Mouse (Mus musculus) limb, embryonic 14.5 days (tissue): ENCODE measurements around the gene Folr2. TPM values are rescaled to one million over a fixed set of nuclear protein-coding genes. Genes with fewer than 3 reads are reported as not detected.

ENCODE experiments used
- ATAC-seq: fragments of 200-750 bp; cut with Nextera tagmentation; 2 replicates; pipeline ENCODE4 v1.8.0; 2017; ENCODE audit warnings: low read depth, moderate number of reproducible peaks, moderate TSS enrichment; ENCODE audit not compliant: low FRiP score
- DNase-seq: peaks from one replicate; pipeline ENCODE4 v3.0.0-alpha.2; 2015; ENCODE audit warnings: low spot score
- H3K27ac ChIP-seq: fragments of 300-500 bp; sonication (generic); replicated peaks from 2 replicates; pipeline ENCODE4 v1.5.1; 2014; ENCODE audit warnings: low read depth, mild to moderate bottlenecking, low read length, moderate library complexity, mixed read lengths
- H3K27me3 ChIP-seq: fragments of 300-500 bp; sonication (generic); 2 replicates; pipeline ENCODE4 v1.6.1; 2014; ENCODE audit warnings: low read length, mixed read lengths; ENCODE audit not compliant: control insufficient read depth, insufficient read depth
- H3K36me3 ChIP-seq: fragments of 300-500 bp; sonication (generic); 2 replicates; pipeline ENCODE4 v1.6.1; 2014; ENCODE audit warnings: mild to moderate bottlenecking, low read length, moderate library complexity, mixed read lengths; ENCODE audit not compliant: control insufficient read depth, insufficient read depth
- H3K4me1 ChIP-seq: fragments of 300-500 bp; sonication (generic); 2 replicates; pipeline ENCODE4 v1.6.1; 2014; ENCODE audit warnings: antibody characterized with exemption, low read length, mixed read lengths; ENCODE audit not compliant: control insufficient read depth, insufficient read depth
- H3K4me2 ChIP-seq: fragments of 300-500 bp; sonication (generic); replicated peaks from 2 replicates; pipeline ENCODE4 v1.6.1; 2014; ENCODE audit warnings: low read depth, mild to moderate bottlenecking, low read length, moderate library complexity; ENCODE audit not compliant: severe bottlenecking
- H3K4me3 ChIP-seq: fragments of 300-500 bp; sonication (generic); replicated peaks from 2 replicates; pipeline ENCODE4 v1.5.1; 2014; ENCODE audit warnings: low read length
- H3K9ac ChIP-seq: fragments of 300-500 bp; sonication (generic); 2 replicates; pipeline ENCODE4 v1.6.1; 2014; ENCODE audit warnings: mild to moderate bottlenecking, low read depth, low read length, moderate library complexity; ENCODE audit not compliant: severe bottlenecking
- H3K9me3 ChIP-seq: fragments of 300-500 bp; sonication (generic); 2 replicates; pipeline ENCODE4 v1.6.1; 2016; ENCODE audit warnings: low read length; ENCODE audit not compliant: control insufficient read depth
- POLR2A ChIP-seq: fragments of 200-500 bp; IDR thresholded peaks from 2 replicates; pipeline ENCODE4 v1.8.0; 2012; ENCODE audit warnings: inconsistent platforms, mild to moderate bottlenecking, moderate library complexity, borderline replicate concordance; ENCODE audit not compliant: insufficient read depth, insufficient read length; ENCODE audit errors: extremely low read depth
- WGBS: fragments of 180-500 bp; shearing (Covaris S2); extraction: QIAGEN DNeasy Blood & Tissue Kit; methylation state at CpG from one replicate; pipeline ENCODE4 v1.1.7; 2014; 5-methylcytosine and 5-hydroxymethylcytosine counted together
- polyA plus RNA-seq, 2 experiments: library from polyadenylated mRNA; depleted of rRNA in 1 of 2; stranded (reverse) in 1 of 2; unstranded in 1 of 2; fragments of >200 nt; fragmentation: Nextera tagmentation in 1 of 2; extraction: Ambion mirVana in 1 of 2; gene quantifications; 2 replicates each; pipeline versions ENCODE4 v1.2.1 to v1.2.3; 2012 to 2014

Gene Folr2
- polyA plus RNA-seq, 2 experiments = 3.1 to 4.8 TPM

- WGBS = 85% methylated on average over 17 of the region's 18 CpGs
- H3K27me3 ChIP-seq = peaks cover 40% of the 10 kb centered on the region
- peaks cover 58% of the 10 kb centered on the region for H3K36me3 ChIP-seq
These were observed 33.0 kb downstream of the Folr2 start for GRCm38 (mm10) chr7:101823758-101824630.

GRCm38 (mm10) chr7:101822836-101823757 lies 33.9 kb downstream of the Folr2 start:
- peaks cover 49% of the 10 kb centered on the region for H3K36me3 ChIP-seq
- H3K4me2 ChIP-seq = no peak overlapping the region
- no peak for ATAC-seq
- H3K9ac ChIP-seq = no peak overlapping the region
- DNase-seq = peak; percentile 43
- no peak for TF ChIP-seq POLR2A
- H3K4me3 ChIP-seq = no peak overlapping the region
- H3K4me1 ChIP-seq = peaks cover 16% of the 10 kb centered on the region; the same call in 1 of the 2 replicates
- H3K9me3 ChIP-seq = no peaks in the 10 kb centered on the region
- H3K27ac ChIP-seq = no peak overlapping the region
- peaks cover 48% of the 10 kb centered on the region for H3K27me3 ChIP-seq
- WGBS = 34% methylated on average over 31 of the region's 32 CpGs

More at GRCm38 (mm10) chr7:101823758-101824630, 33.0 kb downstream of the Folr2 start:
- ATAC-seq = no peak
- Histone ChIP-seq H3K4me1 (peaks cover 13% of the 10 kb centered on the region; the same call in 1 of the 2 replicates), H3K4me2 (no peak overlapping the region), H3K4me3 (no peak overlapping the region), H3K9me3 (no peaks in the 10 kb centered on the region), H3K9ac (no peak overlapping the region), H3K27ac (no peak overlapping the region)
- DNase-seq = no peak
- no peak for TF ChIP-seq POLR2A

DNA sequence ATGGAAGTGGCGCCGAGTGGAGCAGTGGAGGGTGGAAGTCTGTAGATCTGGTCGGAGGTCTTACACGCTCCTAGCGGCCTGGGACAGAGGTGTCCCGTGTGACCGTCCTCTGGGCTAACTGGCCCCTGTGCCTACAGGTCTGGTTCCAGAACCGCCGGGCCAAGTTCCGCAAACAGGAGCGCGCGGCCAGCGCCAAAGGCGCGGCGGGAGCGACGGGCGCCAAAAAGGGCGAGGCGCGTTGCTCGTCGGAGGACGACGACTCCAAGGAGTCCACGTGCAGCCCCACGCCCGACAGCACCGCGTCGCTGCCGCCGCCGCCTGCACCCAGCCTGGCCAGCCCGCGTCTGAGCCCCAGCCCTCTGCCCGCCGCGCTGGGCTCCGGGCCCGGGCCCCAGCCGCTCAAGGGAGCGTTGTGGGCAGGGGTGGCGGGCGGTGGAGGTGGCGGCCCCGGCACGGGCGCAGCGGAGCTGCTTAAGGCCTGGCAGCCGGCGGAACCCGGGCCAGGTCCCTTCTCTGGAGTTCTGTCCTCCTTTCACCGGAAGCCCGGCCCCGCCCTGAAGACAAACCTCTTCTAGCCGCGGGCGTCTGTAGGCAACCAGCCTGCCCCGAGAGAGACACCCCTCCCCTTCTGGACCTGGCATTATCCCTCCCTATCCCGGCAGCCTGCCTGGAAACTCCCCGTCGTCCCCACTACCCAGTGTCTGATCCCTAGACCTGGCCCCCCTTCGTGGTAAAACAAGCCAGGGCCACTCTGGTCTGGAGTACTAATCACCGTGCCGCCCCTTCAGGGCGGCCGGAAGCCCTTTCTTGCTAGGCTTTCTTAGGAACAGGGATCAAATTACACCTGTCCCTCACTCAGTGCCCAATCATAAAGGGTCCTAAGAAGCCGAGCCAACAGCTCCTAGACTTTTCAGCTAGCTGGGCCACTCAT lies 35.2 kb downstream of the Folr2 start:
- Histone ChIP-seq H3K9me3 (no peaks in the 10 kb centered on the region), H3K36me3 (peaks cover 36% of the 10 kb centered on the region), H3K4me2 (peak overlapping the region; percentile 90), H3K9ac (peak overlapping the region; percentile 61), H3K27me3 (peaks cover 61% of the 10 kb centered on the region), H3K27ac (no peak overlapping the region), H3K4me3 (peak overlapping the region; percentile 43), H3K4me1 (peaks cover 21% of the 10 kb centered on the region)
- WGBS = 0% methylated on average over 33 of the region's 71 CpGs
- TF ChIP-seq POLR2A = no peak
- peak; percentile 56 for ATAC-seq
- DNase-seq = peak; percentile 59

DNA sequence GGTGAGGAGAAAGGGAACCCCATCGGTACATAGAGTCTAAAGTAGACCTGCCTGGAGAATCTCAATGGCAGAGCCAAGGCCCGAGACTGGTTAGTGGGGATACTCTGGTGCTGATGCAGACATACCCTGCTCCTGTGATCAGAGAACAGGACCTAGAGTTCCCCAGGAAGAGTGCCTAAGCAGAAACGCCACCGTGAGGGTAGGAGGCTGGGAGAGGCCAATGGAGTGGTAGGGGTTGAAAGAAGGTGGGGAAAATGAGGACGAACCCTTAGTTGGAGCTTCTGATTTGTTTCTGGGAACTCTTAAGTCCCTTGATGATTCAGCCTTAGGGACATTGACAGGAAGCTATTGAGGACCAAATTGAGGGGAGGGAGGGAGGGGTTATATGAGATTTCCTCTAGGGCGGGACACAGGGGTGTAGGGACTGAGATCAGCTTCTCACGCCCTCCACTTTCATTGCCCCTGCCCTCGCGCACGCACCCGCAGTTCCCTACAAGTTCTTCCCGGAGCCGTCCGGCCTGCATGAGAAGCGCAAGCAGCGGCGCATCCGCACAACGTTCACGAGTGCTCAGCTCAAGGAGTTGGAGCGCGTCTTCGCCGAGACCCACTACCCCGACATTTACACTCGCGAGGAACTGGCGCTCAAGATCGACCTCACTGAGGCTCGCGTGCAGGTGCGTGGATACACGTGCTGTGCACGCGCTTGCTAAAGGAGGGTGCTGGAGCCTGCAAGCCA lies 36.5 kb downstream of the Folr2 start:
- H3K9me3 ChIP-seq = no peaks in the 10 kb centered on the region
- H3K4me1 ChIP-seq = peaks cover 21% of the 10 kb centered on the region
- no peak overlapping the region for H3K27ac ChIP-seq
- DNase-seq (no peak), ATAC-seq (no peak)
- 2% methylated on average over 34 of the region's 35 CpGs for WGBS
- H3K9ac ChIP-seq = no peak overlapping the region; the same call in 1 of the 2 replicates
- TF ChIP-seq POLR2A = no peak
- H3K4me3 ChIP-seq = peak overlapping the region; percentile 43
- peaks cover 23% of the 10 kb centered on the region for H3K36me3 ChIP-seq
- H3K4me2 ChIP-seq = peak overlapping the region; percentile 39
- H3K27me3 ChIP-seq = peaks cover 70% of the 10 kb centered on the region
